Mouse (Mus musculus) forebrain, embryonic 12.5 days (tissue): ENCODE measurements at regions not wholly inside any gene's neighbourhood (a gene's known extent, or its start where the extent isn't known, plus 50 kb on each side); places are given as distances from the start of the nearest gene placed in this dataset.
A peak's percentile ranks its signal among the peaks of the same experiment; 100 is the strongest.

Experiments used
- ATAC-seq: fragments of 200-750 bp; cut with Nextera tagmentation; 2 replicates; pipeline ENCODE4 v1.8.0; 2017; ENCODE audit warnings: moderate TSS enrichment; ENCODE audit not compliant: low FRiP score
- H3K27ac ChIP-seq: fragments of 300-500 bp; sonication (generic); 2 replicates; pipeline ENCODE4 v1.5.1; 2016; ENCODE audit warnings: mild to moderate bottlenecking
- H3K27me3 ChIP-seq: fragments of 300-500 bp; sonication (generic); 2 replicates; pipeline ENCODE4 v1.6.1; 2016; ENCODE audit warnings: mild to moderate bottlenecking
- H3K36me3 ChIP-seq: fragments of 300-500 bp; sonication (generic); replicated peaks from 2 replicates; pipeline ENCODE4 v1.6.1; 2016; ENCODE audit warnings: mild to moderate bottlenecking
- H3K4me1 ChIP-seq: fragments of 300-500 bp; sonication (generic); 2 replicates; pipeline ENCODE4 v1.6.1; 2016
- H3K4me2 ChIP-seq: fragments of 300-500 bp; sonication (generic); 2 replicates; pipeline ENCODE4 v1.6.1; 2016; ENCODE audit warnings: mild to moderate bottlenecking, moderate library complexity
- H3K4me3 ChIP-seq: fragments of 300-500 bp; sonication (generic); replicated peaks from 2 replicates; pipeline ENCODE4 v1.5.1; 2016; ENCODE audit warnings: mild to moderate bottlenecking
- H3K9ac ChIP-seq: fragments of 300-500 bp; sonication (generic); 2 replicates; pipeline ENCODE4 v1.6.1; 2016; ENCODE audit warnings: mild to moderate bottlenecking
- H3K9me3 ChIP-seq: fragments of 300-500 bp; sonication (generic); 2 replicates; pipeline ENCODE4 v1.6.1; 2016
- WGBS: fragments of 180-500 bp; shearing (Covaris S2); methylation state at CpG from one replicate; pipeline ENCODE4 v1.1.7; 2016; 5-methylcytosine and 5-hydroxymethylcytosine counted together

DNA sequence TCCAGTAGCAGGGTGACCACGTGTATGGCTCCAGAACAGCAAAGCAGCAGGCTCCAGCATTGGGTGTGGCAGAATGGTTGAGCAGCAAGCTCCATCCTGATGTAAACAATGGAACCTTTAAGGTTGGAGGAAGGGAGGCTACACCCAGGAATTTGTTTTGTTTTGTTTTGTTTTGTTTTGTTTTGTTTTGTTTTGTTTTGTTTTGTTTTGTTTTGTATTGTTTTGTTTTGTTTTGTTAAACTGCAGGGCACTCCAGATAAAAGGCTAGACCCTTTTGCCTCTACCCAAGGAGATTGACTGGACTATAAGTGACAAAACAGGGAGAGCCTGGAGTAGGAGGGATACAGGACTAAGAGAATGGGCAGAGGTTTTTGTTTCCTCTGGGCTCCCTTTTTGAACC lies 647.5 kb downstream of the Kcnj3 start:
- Histone ChIP-seq H3K4me2 (no peak overlapping the region), H3K27me3 (no peaks in the 10 kb centered on the region), H3K9me3 (no peaks in the 10 kb centered on the region), H3K9ac (no peak overlapping the region), H3K36me3 (no peaks in the 10 kb centered on the region), H3K4me1 (no peaks in the 10 kb centered on the region), H3K4me3 (no peak overlapping the region), H3K27ac (no peak overlapping the region)
- 43% methylated on average over 1 of the region's 1 CpGs for WGBS
- ATAC-seq: no peak

DNA sequence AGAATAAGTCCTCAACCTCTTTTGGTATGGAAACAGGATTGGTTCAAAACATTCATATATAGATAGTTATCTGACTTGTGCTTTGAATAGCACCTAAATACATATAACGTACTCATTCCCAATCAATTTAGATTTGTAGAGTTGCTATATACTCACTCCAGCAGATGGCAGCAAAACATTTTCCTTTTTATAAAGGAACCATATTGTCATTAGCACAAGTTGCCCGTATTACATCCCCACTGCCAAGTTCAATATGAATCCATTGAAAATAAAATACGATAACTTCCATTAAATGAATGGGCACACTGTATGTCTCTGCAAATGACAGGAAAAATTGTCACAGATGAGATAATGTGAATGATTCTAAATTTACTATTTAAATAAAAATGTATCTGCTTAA lies 673.8 kb downstream of the Kcnj3 start:
- Histone ChIP-seq H3K4me2 (no peak overlapping the region), H3K27me3 (no peaks in the 10 kb centered on the region), H3K36me3 (no peaks in the 10 kb centered on the region), H3K4me3 (no peak overlapping the region), H3K9me3 (no peaks in the 10 kb centered on the region), H3K27ac (no peak overlapping the region), H3K4me1 (no peaks in the 10 kb centered on the region), H3K9ac (no peak overlapping the region)
- 0 out of 2 replicates have a peak, but pooled peaks have one; percentile 53 for ATAC-seq
- 55% methylated on average over 3 of the region's 3 CpGs for WGBS

DNA sequence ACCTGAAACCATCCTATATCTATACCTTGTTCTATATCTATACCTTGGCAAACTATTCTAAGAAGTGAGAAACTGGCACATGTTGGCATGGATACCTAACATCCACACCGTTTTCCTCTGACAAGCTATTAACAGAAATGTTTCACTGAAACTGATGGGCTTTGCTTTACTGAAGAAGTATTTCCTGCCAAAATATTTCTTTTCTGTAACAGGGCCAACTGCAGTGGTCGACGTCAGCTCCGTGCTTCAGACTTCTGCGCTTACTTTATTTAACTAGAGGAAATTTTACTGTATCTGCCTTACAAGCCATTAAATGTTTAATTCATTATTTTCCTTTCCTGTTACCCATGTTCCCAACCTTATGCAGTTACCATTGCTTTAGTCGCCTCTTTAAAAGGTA lies 674.2 kb downstream of the Kcnj3 start:
- no peaks in the 10 kb centered on the region for H3K9me3 ChIP-seq
- H3K4me3 ChIP-seq: no peak overlapping the region
- H3K36me3 ChIP-seq: no peaks in the 10 kb centered on the region
- no peak for ATAC-seq
- WGBS: 80% methylated on average over 6 of the region's 6 CpGs
- H3K4me2 ChIP-seq: no peak overlapping the region
- H3K9ac ChIP-seq: no peak overlapping the region
- H3K27ac ChIP-seq: no peak overlapping the region
- H3K4me1 ChIP-seq: no peaks in the 10 kb centered on the region
- H3K27me3 ChIP-seq: no peaks in the 10 kb centered on the region

DNA sequence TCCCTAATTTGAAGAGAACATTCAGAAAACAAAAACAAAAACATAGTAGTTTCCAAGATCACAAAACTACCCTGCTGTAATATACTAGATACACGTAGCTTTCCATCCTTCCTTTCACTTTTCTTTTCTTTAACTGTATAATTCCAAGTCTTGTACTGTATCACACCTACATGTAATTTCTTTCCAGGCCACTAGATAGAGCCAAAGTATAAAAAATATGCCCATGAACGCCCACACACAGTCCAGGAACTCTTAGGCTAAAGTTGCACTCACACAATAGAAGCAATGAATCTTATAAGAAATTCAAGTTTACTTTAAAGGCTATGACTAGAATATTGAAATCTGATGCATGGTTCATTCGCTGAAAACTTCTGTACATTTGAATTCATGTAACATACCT lies 678.7 kb downstream of the Kcnj3 start:
- no peaks in the 10 kb centered on the region for H3K9me3 ChIP-seq
- no peaks in the 10 kb centered on the region for H3K27me3 ChIP-seq
- no peak overlapping the region for H3K27ac ChIP-seq
- H3K4me2 ChIP-seq: no peak overlapping the region
- no peak overlapping the region for H3K9ac ChIP-seq
- ATAC-seq: peak; percentile 88
- H3K4me1 ChIP-seq: no peaks in the 10 kb centered on the region
- no peaks in the 10 kb centered on the region for H3K36me3 ChIP-seq
- 26% methylated on average over 3 of the region's 3 CpGs for WGBS
- no peak overlapping the region for H3K4me3 ChIP-seq

DNA sequence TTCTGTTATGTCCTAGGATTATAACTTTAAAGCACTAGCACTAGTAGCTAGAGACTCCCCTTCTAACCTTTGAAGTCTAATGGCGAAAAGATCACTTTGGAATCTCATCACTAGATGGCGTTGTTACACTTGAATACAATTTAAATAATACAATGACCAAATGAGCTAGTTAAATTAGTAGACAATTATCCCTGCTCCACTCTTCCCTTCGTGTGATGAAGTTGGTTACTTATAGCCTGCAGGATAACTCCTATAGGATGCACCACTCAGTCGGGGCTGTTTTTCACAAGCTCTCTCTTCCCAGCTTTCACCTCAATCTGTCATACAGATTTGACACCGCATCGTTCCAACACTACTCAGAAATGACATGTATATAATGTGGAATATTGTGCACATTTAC lies 683.6 kb downstream of the Kcnj3 start:
- WGBS: 29% methylated on average over 6 of the region's 6 CpGs
- H3K27me3 ChIP-seq: no peaks in the 10 kb centered on the region
- peak; percentile 60 for ATAC-seq
- no peak overlapping the region for H3K4me3 ChIP-seq
- H3K4me1 ChIP-seq: no peaks in the 10 kb centered on the region
- no peaks in the 10 kb centered on the region for H3K9me3 ChIP-seq
- no peak overlapping the region for H3K9ac ChIP-seq
- H3K36me3 ChIP-seq: no peaks in the 10 kb centered on the region
- H3K27ac ChIP-seq: no peak overlapping the region
- no peak overlapping the region for H3K4me2 ChIP-seq

DNA sequence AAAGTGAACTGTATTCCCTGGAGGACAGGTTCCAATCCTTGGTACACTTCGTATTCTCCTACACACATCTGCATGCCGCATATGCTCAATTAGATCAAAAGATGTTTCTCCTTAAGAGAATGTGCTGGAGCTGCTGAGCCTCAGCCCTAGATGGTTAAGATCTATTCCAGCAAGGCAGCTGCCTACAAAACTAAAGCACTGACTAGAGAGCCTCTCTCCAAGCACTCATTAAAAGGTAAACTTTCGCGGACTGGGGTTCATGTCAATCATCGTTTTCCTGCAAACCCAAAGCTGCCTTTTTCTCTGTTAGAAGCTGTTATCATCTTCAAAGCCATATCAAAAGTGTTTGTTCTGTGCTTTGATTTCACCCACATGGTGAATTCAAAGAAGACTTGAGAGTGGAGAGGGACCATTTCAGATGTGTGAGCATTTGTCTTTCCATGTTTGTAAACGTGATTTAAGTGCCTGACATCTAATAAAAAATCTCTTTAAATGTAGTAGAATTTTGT lies 711.4 kb downstream of the Kcnj3 start:
- no peak overlapping the region for H3K4me3 ChIP-seq
- H3K9me3 ChIP-seq: no peaks in the 10 kb centered on the region
- H3K27ac ChIP-seq: no peak overlapping the region
- no peaks in the 10 kb centered on the region for H3K27me3 ChIP-seq
- no peak for ATAC-seq
- H3K4me1 ChIP-seq: no peaks in the 10 kb centered on the region
- no peak overlapping the region for H3K4me2 ChIP-seq
- H3K9ac ChIP-seq: no peak overlapping the region
- WGBS: 61% methylated on average over 6 of the region's 6 CpGs
- H3K36me3 ChIP-seq: no peaks in the 10 kb centered on the region

DNA sequence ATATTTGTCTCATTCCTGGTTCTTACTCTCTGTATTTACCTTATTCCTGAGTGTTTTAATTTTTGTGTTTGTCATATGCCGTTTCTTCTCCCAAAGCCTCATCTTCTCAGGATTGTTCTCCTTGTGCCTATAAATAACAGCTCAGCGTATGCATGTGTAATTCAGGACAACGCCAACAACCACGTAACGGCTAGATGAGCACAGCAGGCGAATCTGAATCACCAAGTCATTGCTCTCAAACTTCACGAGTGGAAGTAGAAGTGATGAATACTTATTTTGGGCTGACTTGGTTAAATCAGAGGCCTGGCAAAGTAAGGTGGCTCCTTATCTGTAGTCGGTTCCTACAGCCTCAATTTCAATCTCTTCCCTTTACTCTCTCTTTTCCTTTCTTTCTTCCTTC lies 760.7 kb downstream of the Kcnj3 start:
- Histone ChIP-seq H3K4me2 (no peak overlapping the region), H3K9ac (no peak overlapping the region), H3K36me3 (no peaks in the 10 kb centered on the region), H3K4me3 (no peak overlapping the region), H3K27me3 (no peaks in the 10 kb centered on the region), H3K9me3 (no peaks in the 10 kb centered on the region), H3K27ac (no peak overlapping the region), H3K4me1 (no peaks in the 10 kb centered on the region)
- ATAC-seq: no peak
- 85% methylated on average over 8 of the region's 8 CpGs for WGBS

DNA sequence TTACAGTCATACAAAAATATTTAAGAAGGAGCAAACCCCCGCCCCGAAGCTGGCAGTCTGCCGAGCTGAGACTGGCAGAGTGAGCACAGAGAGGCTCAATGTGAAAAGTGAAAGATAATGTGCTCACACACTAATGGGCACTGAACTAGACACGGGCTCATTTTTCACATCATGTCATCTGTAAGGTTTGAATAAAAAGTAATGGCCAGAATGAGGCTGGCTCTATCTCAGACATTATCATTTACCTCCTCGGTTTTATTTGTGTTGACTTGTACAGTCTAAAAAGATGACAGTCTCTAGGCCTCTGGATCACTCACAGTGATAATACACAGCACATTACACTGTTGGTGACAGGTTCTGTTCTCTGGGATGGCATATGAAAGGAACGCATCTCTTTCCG lies 791.7 kb downstream of the Kcnj3 start:
- H3K36me3 ChIP-seq: no peaks in the 10 kb centered on the region
- no peak overlapping the region for H3K27ac ChIP-seq
- H3K4me2 ChIP-seq: no peak overlapping the region
- no peaks in the 10 kb centered on the region for H3K4me1 ChIP-seq
- 76% methylated on average over 7 of the region's 7 CpGs for whole genome bisulfite sequencing
- no peak overlapping the region for H3K9ac ChIP-seq
- H3K9me3 ChIP-seq: no peaks in the 10 kb centered on the region
- H3K27me3 ChIP-seq: no peaks in the 10 kb centered on the region
- ATAC-seq: peak; percentile 53; the same call in 1 of the 2 replicates
- H3K4me3 ChIP-seq: no peak overlapping the region

DNA sequence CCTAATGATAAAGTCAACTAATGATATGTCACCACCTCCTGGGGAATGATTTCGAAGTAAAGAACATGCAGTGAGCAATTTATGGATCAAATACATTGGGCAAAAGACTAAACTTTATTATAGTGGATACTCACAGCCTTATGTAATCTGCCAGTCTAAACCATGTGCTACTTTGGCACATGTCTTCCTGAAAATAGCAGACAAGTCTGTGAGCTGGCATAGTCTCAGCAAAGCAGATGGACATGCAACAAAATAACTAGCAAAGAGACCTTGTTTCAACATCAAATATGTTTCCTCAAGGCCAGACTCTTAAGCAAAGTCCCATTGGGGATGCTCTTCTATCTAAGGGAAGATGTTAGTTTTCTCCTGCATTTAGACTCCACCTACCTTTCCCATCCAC lies 797.3 kb downstream of the Kcnj3 start:
- Histone ChIP-seq H3K27ac (no peak overlapping the region), H3K36me3 (no peaks in the 10 kb centered on the region), H3K4me2 (no peak overlapping the region), H3K4me1 (no peaks in the 10 kb centered on the region), H3K9ac (no peak overlapping the region), H3K4me3 (no peak overlapping the region), H3K27me3 (no peaks in the 10 kb centered on the region), H3K9me3 (no peaks in the 10 kb centered on the region)
- WGBS: 83% methylated on average over 1 of the region's 1 CpGs
- no peak for ATAC-seq

DNA sequence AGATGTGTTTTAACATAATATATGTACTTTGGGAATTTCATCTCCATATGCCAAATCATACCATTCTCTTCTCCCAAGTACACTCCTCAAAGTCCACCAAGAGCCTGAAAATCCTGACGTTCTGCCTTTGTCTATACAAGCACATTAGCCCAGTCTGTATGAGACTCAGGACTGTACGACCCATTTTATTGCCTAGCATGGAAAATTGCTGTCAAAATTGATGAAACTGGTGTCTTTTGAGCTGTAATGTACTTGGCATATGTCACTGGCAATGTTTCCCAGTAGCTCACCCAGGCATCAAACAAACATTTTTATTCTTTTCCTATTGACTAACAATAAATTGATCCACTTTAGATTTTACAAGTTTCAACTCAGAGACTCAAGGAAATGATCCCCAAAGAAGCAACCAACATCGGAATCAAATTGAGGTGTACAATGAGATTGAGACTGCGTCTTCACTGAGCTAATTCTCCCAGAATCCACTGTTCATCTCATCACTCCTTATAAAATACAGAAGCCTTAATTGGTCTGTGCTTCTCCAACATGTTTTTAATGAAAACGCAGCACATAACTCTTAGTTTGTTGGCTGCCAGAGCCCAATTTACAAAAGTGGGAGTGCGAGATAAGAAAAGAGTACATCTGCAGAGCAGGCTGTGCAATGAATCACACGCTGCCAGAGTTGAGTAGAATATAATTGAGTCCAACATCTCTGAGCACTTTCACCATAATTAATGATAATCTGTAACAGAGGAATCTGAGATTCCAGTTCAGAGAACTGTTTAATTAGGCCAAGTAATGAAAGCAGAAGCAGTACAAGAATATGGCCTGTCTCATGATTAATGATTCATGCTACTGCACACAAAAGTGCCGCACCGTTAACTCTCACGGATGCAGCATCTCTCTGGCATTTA lies 821.5 kb downstream of the Kcnj3 start:
- 42% methylated on average over 10 of the region's 10 CpGs for WGBS
- peak overlapping the region; percentile 82 for H3K27ac ChIP-seq
- no peaks in the 10 kb centered on the region for H3K27me3 ChIP-seq
- H3K4me1 ChIP-seq: no peaks in the 10 kb centered on the region
- H3K36me3 ChIP-seq: no peaks in the 10 kb centered on the region
- no peak overlapping the region for H3K4me3 ChIP-seq
- H3K9ac ChIP-seq: no peak overlapping the region
- H3K4me2 ChIP-seq: peak overlapping the region; percentile 22; the same call in 1 of the 2 replicates
- ATAC-seq: peak; percentile 93
- no peaks in the 10 kb centered on the region for H3K9me3 ChIP-seq

DNA sequence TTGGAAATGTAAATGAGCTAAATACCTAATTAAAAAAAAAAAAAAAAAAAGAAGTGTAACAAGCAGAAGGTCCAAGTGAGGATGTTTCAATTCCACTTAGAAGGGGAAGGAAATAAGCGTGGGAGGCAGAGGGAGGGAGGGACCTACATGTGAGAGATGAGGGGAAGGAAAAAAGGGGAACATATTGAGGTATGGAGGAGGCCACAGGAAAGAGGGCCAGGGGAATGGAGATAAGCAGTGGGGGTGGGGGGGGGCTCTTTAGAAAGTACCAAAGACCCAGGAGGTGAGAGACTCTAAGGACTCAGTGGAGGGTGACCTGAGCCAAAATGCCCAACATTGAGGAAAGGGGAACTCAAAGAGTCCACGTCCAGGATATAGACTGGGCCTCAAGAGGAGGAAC lies 818.9 kb downstream of the Nr4a2 start:
- Histone ChIP-seq H3K4me1 (no peaks in the 10 kb centered on the region), H3K27ac (no peak overlapping the region), H3K9me3 (no peaks in the 10 kb centered on the region), H3K4me3 (no peak overlapping the region), H3K27me3 (no peaks in the 10 kb centered on the region), H3K4me2 (no peak overlapping the region), H3K36me3 (no peaks in the 10 kb centered on the region), H3K9ac (no peak overlapping the region)
- no peak for ATAC-seq
- WGBS: 84% methylated on average over 2 of the region's 2 CpGs

DNA sequence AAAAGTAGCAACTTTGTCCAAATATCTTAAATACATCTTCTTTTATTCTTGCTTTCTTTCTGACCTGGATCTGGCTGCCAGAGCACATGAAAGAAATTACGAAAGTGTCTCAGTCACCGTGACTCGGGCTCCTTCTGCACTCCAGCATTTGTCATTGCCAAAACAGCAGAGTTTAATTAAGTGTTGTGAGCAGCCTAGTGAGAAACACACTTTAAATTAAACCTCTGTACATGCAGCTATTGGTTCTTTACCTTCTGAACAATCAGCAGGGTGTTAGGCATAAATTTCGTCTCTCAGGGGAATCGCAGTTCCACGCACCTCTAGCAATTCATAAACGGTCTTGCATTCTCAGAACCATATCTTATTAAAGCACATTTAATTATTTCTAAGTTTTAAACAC lies 802.1 kb downstream of the Nr4a2 start:
- peaks cover 3% of the 10 kb centered on the region; the same call in 1 of the 2 replicates for H3K4me1 ChIP-seq
- H3K4me2 ChIP-seq: no peak overlapping the region
- H3K9ac ChIP-seq: no peak overlapping the region
- peak; percentile 76; the same call in 1 of the 2 replicates for ATAC-seq
- no peaks in the 10 kb centered on the region for H3K36me3 ChIP-seq
- 37% methylated on average over 7 of the region's 7 CpGs for WGBS
- H3K4me3 ChIP-seq: no peak overlapping the region
- no peaks in the 10 kb centered on the region for H3K9me3 ChIP-seq
- no peaks in the 10 kb centered on the region for H3K27me3 ChIP-seq
- no peak overlapping the region for H3K27ac ChIP-seq

DNA sequence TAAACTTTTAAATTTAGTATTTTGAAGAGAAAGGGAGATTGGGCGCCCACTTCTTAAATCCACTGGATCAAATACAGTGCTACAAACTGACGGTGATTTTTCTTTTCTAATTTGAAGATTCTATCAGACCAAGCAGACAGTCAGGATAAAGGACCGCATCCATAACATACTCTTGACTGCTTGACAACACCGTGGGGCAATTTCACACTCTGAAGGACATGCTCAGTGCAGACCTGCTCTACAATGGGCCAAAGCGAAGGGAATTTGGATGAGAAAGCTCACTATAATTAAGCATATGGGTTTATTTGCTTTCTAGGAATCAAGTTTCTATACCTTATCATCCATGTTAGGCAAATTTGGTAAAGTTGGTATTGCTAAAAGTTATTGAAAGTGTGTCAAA lies 801.3 kb downstream of the Nr4a2 start:
- H3K4me2 ChIP-seq: no peak overlapping the region
- WGBS: 70% methylated on average over 5 of the region's 5 CpGs
- H3K4me1 ChIP-seq: peaks cover 3% of the 10 kb centered on the region; the same call in 1 of the 2 replicates
- no peaks in the 10 kb centered on the region for H3K36me3 ChIP-seq
- H3K9me3 ChIP-seq: no peaks in the 10 kb centered on the region
- H3K9ac ChIP-seq: no peak overlapping the region
- no peak overlapping the region for H3K4me3 ChIP-seq
- 0 out of 2 replicates have a peak, but pooled peaks have one; percentile 16 for ATAC-seq
- no peaks in the 10 kb centered on the region for H3K27me3 ChIP-seq
- no peak overlapping the region for H3K27ac ChIP-seq
